Mouse (Mus musculus) c-Kit-positive CD71-positive TER-119-positive erythroid progenitor cells, embryonic 14.5 days (primary cell): ENCODE measurements around the gene Nedd4.
"Not testable (repeated sequence)": the region's sequence is repeated elsewhere in the genome, so short reads cannot be mapped to it uniquely, and the experiment has no call there.

Source experiments
- DNase-seq: peaks from one replicate; pipeline ENCODE4 v3.0.0-alpha.2; 2013; ENCODE audit warnings: low spot score

Nedd4 gene

DNA sequence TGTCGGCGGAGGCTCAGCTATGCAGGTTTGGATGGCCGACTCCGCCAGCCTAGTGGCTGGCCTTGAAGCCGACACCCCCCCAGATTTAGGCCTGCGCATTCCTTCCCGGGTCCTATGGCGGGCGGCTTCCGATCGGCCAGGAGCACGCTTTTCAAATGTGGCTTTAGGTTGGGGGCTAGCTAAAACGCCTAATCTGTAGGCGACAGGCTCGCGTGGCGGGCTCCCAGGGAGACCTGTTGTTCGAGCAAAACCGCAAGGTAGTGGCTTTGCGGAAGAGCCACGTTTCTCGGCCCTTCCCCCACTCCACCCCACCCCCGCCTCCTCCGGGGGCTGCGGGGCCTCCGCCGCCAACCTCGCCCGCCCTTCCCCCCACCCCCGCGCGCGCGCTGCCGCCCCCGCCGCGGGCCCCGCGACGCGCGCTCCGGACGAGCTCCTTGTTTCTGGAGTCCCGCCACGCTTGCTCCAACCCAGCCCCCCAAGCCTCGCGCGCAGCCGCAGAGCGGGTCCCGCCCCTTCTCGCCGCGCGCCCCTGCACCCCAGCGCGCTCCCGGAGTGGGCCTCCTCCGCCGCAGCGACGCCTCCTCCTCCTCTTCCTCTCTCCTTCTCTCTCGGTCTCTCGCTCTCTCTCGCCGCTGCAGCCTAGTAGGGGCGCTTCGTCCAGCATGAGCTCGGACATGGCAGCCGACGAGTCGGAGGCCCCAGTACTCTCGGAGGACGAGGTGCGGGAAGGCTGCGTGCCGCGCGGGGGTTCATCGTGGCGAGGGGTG is at the start of gene Nedd4:
Gene Nedd4 (plus strand): TSS at position 452 of the 767 bp plus-strand sequence.
- peak; percentile 86 for DNase-seq

DNA sequence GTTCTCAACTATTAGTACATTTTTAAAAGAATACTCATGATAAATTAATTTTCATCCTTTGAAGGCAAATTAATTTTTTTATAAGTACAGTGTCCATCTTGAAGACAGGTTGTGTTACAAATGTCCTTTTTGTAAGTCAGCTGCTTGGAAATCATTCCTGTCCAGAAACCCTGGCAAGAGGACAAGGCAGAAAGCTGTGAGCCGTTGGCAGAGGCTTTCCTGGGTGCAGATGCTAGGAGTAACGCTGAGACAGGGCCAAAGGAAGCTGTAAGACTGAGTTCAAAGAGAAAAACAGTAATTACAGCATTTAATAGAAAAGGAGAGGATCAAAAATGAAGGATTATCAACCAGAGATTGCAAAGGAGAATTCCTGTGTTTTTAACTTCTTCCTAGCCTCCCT is 48.3 kb upstream of the Nedd4 start:
- DNase-seq, result no peak

DNA sequence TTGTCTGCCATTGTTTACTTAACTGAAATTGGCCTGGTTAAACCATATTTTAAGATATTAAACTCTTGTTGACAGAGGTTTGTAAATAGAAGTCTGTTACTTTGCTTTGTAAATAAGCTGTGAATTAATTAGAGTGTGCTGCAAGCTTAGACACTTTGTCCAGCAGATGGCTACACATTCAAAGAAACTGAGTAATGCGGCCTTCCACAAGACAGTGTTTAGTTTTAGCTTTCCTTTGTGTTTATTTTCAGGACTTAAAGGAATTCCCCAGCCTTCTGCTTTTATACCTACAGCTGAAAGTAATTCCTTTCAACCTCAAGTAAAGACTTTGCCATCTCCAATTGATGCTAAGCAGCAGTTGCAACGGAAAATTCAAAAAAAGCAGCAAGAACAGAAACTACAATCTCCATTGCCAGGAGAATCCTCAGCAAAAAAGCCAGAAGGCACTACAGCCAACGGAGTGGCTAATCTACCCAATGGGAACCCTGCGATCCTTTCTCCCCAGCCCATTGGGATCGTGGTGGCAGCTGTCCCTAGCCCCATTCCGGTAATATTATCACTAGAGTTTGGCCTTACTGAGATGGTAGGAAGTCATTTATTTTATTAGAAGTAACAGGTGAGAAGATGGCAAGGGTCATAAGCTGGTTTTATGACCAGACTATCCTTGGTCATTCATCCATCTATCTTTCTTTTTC is 47.2 kb upstream of the Nedd4 start:
- no peak for DNase-seq

DNA sequence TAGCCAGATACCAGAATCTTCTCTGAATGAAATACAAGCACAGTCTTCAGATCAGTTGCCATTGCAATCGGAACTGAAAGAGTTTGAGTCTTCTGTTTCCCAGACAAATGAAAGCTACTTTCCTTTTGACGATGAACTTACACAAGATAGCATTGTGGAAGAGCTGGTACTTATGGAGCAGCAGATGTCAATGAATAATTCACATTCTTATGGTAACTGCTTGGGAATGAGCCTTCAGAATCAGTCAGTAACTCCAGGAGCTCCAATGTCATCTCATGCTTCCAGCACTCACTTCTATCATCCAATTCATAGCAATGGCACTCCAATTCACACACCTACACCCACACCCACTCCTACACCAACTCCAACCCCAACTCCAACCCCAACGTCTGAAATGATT is 44.1 kb upstream of the Nedd4 start:
- no peak for DNase-seq

DNA sequence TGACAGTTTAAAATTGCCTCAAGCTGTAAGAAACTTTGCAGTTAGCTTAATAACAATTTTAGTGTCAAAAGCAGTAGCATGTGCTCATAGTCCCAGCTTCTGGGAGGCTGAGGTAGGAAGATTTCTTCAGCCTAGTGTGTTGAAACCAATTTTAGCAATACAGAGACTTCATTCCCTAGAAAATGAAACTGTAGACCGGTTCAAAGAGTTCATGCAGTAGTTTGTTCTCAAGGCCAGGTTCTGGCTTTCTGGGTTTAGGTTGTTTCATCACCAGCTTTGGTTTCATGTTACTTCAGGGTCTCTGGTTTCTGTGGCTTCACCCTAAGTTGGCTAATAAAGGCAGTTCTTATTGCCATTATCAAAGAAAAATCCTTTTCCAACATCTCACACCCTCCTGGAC is 38.5 kb upstream of the Nedd4 start:
- no peak for DNase-seq

DNA sequence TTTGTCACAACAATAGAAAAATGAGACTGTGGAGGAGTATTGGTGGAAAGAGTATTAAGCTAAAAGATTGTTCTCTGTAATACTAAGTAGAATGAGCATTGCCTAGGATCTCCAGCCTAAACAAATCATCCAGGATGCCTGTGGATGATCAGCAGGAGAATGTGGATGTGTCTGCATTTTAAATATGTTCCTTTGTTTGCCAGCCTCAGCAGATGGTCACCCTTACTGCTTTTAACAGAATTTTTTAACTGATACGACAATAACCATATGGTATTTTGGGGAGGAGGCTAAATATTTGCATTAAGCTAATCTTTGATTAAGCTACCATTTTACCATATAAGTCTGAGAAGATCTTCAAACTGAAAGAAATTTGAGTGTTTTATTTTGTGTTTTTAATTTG is 34.5 kb upstream of the Nedd4 start:
- no peak for DNase-seq

DNA sequence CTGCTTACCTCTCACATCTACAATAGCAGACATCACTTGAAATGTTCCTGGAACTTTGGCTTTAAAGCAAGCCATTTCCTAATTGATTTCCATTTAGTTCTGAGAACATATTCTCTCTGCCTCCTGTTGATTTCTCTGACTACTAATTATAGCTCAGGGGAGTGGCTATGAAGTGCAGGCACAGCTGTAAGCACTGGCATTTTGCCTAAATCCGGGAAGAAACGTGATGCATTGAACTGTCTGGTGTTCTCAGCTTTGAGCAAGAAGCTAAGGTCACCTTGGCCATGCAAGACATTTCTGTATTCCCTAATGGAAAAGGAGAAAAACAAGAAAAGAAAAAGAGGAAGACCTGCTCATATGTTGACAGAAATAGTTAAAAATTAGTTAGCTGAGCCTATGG is 33.6 kb upstream of the Nedd4 start:
- DNase-seq, result no peak

DNA sequence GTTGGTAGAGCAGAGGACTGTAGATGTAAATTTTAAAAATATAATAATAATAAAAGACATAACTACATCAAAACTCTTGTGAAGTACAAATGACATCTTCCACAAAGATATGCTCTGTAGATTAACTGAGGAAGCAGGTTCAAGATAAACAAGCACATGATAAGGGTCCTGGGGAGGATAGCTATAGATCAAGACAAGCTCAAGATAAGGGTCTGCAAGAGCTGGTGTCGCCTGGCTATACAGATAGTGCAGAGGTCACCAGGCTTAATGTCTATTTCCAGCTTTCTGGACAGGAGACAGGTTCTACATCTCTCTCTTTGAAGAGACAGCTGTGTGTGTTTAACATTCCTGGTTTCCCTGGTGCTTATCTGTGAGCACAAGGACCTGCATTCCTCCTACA is 29.9 kb upstream of the Nedd4 start:
- no peak for DNase-seq

DNA sequence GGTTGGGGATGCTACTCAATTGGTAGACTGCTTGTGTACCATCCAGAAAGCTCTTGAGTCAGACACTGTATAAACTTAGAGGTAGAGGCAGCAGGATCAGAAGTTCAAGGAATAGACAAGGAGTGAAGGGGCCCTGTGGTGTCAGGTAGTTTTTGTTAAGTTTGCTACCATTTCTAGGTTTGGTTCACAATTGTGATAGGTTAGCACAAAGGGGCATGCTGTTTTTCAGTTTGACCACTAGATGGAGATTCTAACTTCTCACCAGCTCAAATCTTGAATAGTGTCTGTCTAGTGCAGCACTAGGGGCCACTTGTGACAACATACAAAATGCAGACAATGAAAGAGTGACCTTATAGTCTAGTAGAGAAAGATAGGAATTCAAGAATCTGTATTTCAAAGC is 27.0 kb upstream of the Nedd4 start:
- DNase-seq, result no peak

DNA sequence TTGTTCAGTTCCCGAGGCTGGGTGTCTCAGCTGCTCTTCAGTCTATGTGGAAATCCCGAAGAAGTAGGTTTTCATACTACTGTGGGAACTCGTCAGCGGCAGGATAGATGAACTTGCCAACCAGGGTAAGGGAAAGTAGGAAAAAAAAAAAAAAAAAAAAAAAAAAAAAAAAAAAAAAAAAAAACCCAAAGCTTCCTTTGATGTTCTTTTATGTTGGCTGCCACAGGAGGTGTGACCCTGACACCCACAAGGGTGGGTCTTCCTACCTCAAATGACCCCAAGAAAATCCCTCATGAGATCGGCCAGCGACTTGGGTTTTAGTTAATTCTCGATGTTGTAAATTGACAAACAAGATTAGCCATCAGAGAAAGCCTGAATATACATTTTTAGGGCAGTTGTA is 25.6 kb upstream of the Nedd4 start:
- no peak for DNase-seq

DNA sequence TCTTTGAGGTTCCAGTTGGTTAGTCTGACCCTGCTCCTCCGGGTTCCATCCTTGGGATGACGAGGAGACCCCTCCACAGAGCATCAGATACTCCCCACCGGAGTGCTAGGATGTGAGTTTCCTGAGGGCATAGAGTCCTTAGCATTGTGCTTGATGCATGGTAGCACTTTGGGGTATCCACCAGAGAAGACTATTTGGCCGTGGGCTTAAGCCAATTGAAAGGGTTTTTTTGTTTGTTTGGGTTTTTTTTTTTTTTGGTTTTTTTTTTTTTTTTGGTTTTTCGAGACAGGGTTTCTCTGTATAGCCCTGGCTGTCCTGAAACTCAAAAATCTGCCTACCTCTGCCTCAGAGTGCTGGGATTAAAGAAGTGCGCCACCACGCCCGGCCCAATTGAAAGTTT is 24.9 kb upstream of the Nedd4 start:
- DNase-seq, result no peak

DNA sequence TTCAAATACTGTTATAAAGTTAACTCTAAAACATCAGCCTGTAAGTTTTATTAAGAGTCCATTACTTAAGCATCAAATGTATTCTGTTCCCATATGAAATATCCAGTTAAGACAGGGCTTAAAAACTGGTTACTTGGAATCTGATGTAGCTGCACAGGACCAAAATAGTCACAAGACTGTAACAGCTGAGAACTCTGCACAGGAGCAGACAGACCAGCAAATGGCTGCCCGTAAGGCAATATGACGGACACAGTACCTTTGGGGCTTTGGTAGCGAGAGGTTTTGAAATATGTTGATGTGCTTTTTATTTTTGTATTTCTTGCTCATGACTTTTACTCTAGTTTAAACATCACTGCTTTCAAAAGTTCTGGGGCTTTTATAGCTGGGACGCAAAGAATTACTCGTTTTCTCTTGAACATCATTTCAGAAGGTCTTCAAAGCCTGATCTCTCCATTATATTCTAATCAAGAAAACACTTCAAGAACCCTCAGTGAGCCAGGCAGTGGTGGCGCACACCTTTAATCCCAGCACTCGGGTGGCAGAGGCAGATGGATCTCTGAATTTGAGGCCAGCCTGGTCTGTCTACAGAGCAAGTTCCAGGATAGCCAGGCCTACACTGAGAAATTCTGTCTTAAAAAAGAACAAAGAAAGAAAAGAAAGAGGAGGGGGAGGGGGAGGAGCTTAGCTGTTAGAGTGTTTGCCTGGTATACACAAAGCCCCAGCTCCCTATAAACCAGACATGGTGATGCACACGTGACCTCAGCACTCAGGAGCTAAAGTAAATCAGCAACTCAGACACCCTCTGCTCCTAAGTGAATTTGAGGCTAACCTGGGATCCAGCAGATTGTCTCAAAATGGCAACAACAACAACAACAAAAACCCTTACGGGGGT is 22.9 kb upstream of the Nedd4 start:
- no peak for DNase-seq

DNA sequence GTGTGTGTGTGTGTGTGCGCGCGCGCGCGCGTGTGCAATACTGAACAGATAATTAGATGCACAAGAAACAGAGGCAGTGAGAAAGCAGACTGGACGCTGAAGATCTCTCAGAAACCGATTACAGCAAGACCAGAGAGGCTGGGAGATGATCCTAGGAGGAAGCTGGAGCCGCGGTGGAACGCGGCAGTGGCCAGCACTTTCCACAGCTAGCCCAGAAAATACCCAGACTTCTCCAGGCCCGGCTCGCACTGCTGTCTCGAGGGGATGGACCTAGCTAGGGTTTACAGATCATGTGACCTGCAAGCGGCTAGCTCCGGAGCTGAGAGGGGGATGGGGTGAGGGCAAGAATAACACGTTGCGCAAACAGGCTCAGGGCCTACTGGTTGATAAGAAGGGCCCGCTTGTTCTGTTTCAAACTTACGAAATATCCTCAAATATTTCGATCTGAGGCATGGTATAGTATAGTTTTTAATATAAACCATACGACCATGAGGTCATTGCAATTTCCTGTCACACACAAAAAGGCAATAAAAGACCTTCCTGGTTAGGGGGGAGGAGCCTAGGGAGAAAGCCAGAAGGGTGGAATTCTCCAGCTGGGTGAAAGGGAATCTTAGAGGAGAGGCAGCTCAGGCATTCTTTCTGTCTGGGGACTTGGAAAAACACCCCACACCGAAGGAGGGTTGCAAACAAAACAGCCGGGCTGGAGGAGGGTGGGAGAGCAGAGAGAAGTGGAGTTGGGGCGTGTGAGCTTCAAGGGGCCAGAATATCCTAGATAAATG is 22.1 kb upstream of the Nedd4 start:
- DNase-seq, result peak; percentile 80

DNA sequence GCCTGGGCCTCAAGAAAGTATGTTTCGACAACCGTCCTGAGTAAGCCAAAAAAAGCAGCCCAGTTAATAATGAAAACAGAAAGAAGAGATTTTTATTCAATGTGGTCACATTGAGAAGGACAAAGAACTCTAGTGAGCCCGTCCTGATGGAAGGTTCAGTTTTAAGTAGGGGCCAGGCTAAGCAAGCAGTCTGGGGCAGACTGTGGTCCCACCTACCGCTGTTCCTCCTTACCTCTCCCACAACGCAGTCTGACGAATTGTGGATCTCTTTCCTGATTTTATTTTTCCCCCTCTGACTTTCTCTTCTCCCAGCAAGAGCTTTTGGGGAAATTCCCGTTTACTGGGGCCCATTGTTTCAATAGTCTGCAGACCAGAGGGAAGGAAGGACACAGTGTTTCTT is 21.5 kb upstream of the Nedd4 start:
- DNase-seq, result no peak

DNA sequence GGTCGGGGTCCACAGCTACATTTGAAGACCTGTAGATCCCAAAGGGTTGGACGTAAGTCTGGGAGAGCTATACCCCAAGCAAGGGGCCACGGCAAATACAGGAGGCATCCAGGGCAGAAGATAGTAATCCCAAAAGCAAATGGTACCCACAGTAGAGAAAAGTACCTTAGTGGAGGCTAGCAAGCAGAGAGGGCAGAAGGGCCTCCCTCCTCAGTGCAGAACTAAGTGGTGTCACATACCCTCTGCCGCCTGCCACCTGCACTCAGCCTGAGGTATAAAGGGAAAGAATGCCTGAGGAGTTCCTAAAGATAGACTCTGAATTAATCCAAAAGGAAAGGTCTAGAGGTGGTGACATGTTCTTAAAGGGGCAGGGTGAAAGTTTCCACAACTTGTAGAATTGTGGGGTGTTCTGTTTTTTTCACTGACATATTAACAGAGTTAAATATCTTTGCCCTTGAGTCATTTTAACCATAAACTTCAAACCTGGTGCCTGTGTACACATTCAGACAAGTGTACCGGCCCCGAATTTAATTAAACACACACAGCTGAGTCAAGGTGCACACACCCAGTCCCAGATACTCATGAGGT is 21.0 kb upstream of the Nedd4 start:
- no peak for DNase-seq

DNA sequence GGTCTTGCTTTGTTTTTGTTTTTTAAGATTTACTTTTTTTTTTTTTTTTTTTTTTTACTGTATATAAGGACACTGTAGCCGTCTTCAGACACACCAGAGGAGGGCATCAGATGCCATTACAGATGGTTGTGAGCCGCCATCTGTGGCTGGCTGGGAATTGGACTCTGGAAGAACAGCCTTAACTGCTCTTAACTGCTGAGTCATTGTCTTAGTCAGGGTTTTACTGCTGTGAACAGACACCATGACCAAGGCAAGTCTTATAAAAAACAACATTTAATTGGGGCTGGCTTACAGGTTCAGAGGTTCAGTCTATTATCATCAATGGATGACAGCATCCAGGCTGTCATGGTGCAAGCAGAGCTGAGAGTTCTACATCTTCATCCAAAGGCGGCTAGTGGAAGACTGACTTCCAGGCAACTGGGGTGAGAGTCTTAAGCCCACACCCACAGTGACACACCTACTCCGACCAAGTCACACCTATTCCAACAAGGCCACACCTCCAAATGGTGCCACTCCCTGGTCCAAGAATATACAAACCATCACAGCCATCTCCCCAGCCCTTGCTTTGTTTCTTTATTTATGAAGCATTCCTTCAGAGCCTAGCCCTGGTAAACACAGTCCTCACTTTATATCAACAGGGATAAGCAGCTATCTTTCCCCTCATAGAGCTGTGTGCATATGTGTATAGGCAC is 19.2 kb upstream of the Nedd4 start:
- not testable (repeated sequence) for DNase-seq

DNA sequence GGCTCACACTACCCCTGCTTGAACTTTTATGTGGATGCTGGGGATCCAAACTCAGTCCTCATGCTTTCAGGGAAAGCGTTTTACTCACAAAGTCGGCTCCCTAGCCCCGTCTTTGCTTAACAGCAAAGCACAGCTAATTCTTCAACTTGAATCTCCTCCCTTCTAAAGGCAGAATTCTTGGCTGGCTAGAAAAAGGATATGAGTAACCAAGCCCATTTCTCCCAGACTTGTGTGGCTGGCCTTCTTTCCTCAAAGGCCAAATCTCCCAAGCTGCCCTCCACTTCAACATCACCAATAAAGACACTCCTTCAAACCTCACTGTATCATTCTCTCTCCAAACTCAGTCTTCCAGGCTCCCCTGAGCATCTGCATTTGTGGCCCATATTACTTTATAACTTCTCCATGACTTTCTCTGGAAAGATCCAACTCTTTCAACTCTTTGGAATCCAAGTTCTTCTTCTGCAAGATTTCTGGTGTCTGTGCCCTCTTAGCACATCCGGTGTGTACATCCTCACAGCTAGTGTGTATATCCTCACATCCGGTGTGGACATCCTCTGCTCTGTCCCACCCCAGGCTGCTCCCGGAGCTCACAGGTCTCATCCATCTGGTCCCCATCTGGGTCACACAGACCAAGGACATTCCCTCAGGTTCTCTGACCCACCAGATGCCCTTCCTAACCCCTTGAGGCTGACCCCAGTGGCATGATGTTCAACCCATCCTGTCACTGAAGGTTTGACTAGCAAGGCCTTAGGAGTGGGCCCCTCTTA is 18.3 kb upstream of the Nedd4 start:
- DNase-seq, result no peak

DNA sequence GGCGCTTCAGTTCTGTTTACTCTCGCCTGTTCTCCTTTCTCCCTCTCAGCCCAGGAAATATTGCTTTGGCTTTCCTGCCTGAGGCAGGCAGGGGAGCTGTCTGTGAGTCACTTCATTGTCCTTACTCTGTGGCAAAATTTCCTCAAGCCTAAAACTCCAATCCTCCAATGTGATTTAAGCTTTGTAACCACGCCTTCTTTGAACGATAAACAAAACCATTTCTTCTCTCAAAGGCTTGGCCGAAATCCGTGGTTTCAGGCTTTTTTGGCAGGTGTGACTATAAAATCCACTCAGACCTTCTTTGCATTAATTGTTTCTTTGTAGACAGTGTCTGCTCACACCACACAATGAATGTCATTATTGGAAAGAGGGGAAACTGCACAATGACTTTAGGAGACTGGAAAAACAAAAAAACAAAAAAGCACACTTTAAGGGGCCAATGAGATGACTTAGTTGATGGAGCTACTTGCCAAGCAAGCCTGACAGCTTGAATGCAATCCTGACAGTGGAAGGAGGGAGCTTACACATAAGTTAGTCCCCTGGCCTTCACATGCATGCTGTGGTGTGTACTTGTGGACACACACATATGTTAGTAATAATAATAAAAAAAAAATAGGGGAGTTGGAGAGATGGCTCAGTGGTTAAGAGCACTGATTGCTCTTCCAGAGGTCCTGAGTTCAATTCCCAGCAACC is 17.6 kb upstream of the Nedd4 start:
- DNase-seq, result no peak

DNA sequence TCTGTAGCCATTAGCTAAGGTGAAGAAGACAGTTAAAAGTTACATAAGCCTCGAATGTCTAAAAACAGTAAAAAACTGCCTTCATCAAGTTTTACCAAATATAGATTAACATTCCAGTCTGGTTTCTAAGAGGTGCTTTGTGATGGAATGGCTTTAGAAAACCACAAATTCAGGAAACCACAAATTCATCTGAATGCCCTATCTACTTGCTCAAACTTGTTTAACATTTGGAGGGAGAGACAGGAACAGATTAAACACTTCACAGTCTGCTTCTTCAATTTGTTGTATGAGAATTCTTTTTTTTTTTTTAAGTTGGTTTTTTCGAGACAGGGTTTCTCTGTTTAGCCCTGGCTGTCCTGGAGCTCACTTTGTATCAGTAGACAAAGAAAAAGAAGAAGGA is 12.4 kb upstream of the Nedd4 start:
- DNase-seq, result no peak

DNA sequence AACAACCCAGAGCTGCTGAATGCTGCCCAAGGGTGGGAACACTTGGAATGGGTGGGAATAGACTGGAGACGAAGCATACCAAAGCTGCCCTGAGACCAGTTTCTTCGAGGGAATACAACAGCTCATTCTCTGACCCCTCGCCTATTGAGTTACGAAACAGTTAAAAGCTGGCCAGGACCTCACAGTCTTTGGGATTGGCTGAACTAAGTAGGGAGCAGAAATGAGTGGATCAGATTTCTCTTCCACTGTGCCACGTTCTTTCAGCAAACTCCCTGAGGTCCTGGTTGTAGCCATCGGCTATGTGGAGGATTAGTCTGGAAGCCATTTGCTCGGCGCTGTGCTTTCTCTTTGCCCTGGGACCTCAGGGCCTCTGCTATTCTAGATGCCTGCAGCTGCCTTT is 9.2 kb upstream of the Nedd4 start:
- DNase-seq, result no peak
